ENCODE assay signal across 11 mouse cellular contexts in genomic region chr16:6889221-6889620, GRCm38 (mm10).
A peak's percentile ranks its signal among the peaks of the same experiment; 100 is the strongest.
DNase-seq lines count a peak whose midpoint lies in the region.
"Had no signal": no experiment of that assay in that cellular context is flagged by ENCODE, and none has a peak within 500 bp of the region (broad histone marks: within the 10 kb centered on the region; RNA-seq: fewer than 3 reads in every experiment).

No protein-coding gene starts in this region.

- no peak overlapping the region for H3K4me3 ChIP-seq in heart, embryonic 10.5 days
- H3K4me3 ChIP-seq in limb, embryonic 10.5 days: no peak overlapping the region
- H3K4me3 ChIP-seq: embryonic facial prominence, embryonic 12.5 days; forebrain, embryonic 15.5 days had no signal

- peak; percentile 90 for DNase-seq in heart, adult 11 months
- no peak for DNase-seq in heart, embryonic 10.5 days (ENCODE audit: low spot score)
- DNase-seq in right cerebral cortex, postnatal 25 days: peak; percentile 27
- no peak for DNase-seq in right cerebral cortex, postnatal 14 days
- peak; percentile 48 to 66 for DNase-seq in left cerebral cortex, adult 18-20 months (ENCODE audit: low spot score in 2 of 2)
- peak; percentile 69 for DNase-seq in telencephalon, adult 2 months (ENCODE audit: low read depth, low spot score)
- DNase-seq in limb, embryonic 10.5 days (ENCODE audit: low spot score): no peak
- DNase-seq in c-Kit-positive CD71-positive TER-119-positive erythroid progenitor cells, embryonic 14.5 days (ENCODE audit: low spot score): no peak
- DNase-seq: retina, postnatal 1 day had no signal

- 46% methylated on average over 4 of the region's 4 CpGs for WGBS in heart, embryonic 10.5 days
- WGBS in limb, embryonic 10.5 days: 61% methylated on average over 4 of the region's 4 CpGs

- H3K9me3 ChIP-seq in heart, embryonic 10.5 days: no peaks in the 10 kb centered on the region
- no peaks in the 10 kb centered on the region for H3K9me3 ChIP-seq in limb, embryonic 10.5 days (replicated peaks)
- H3K9me3 ChIP-seq: embryonic facial prominence, embryonic 12.5 days; forebrain, embryonic 15.5 days had no signal

- H3K36me3 ChIP-seq in heart, embryonic 10.5 days: no peaks in the 10 kb centered on the region
- no peaks in the 10 kb centered on the region for H3K36me3 ChIP-seq in limb, embryonic 10.5 days
- H3K36me3 ChIP-seq: embryonic facial prominence, embryonic 12.5 days; forebrain, embryonic 15.5 days had no signal

- no peaks in the 10 kb centered on the region for H3K4me1 ChIP-seq in heart, embryonic 10.5 days
- H3K4me1 ChIP-seq in limb, embryonic 10.5 days: peaks cover 9% of the 10 kb centered on the region; the same call in 1 of the 2 replicates
- H3K4me1 ChIP-seq: embryonic facial prominence, embryonic 12.5 days had no signal

- H3K27ac ChIP-seq in heart, embryonic 10.5 days: no peak overlapping the region
- H3K27ac ChIP-seq in limb, embryonic 10.5 days: no peak overlapping the region
- H3K27ac ChIP-seq: embryonic facial prominence, embryonic 12.5 days; forebrain, embryonic 15.5 days had no signal

- no peaks in the 10 kb centered on the region for H3K27me3 ChIP-seq in heart, embryonic 10.5 days (ENCODE audit: insufficient read depth, poor library complexity, severe bottlenecking)
- H3K27me3 ChIP-seq in limb, embryonic 10.5 days (ENCODE audit: low read depth, poor library complexity, severe bottlenecking): no peaks in the 10 kb centered on the region
- H3K27me3 ChIP-seq: embryonic facial prominence, embryonic 12.5 days; forebrain, embryonic 15.5 days had no signal

Comparison
In these comparisons a context has a peak if more than half of its experiments do, and no peak if none do; other contexts are left out.
1. DNase-seq: peak in heart, adult 11 months (single experiment), right cerebral cortex, postnatal 25 days (single experiment), left cerebral cortex, adult 18-20 months (2 of 2) and telencephalon, adult 2 months (single experiment); none in heart, embryonic 10.5 days (single experiment), right cerebral cortex, postnatal 14 days (single experiment), limb, embryonic 10.5 days (single experiment) and c-Kit-positive CD71-positive TER-119-positive erythroid progenitor cells, embryonic 14.5 days (single experiment).